Mouse (Mus musculus) cerebellum, adult 11-12 months (tissue): ENCODE data around the gene Glis1.
A peak's percentile ranks its signal among the peaks of the same experiment; 100 is the strongest.

Experiments
- DNase-seq: peaks from one replicate; pipeline ENCODE4 v3.0.0; 2022

The Glis1 gene

DNA sequence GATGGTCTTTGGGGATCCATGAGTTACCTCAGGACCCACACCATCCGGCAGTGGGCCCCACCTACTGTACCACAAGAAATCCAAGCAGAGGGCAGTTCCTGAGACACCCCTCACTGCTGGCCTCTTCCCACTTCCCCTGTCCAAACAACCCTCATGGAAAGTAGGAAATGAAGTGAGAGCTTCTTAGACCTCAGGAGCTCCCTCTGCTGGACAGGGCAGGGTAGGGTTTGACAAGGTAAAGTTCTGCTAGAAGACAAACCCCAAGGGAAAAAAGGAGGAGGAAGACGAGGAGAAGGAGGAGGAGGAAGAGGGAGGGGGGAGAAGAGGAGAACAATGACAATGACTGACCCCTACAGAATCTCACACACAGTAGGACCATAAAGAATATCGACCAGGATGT, 203.3 kb downstream of the Glis1 start:
- DNase-seq = no peak

GRCm38 (mm10) chr4:107638303-107638702, 203.9 kb downstream of the Glis1 start:
- DNase-seq = no peak

- no peak for DNase-seq
These were observed 207.2 kb downstream of the Glis1 start for GRCm38 (mm10) chr4:107641624-107642023.

GRCm38 (mm10) chr4:107648959-107649485, 214.6 kb downstream of the Glis1 start:
- DNase-seq = no peak

GRCm38 (mm10) chr4:107651021-107651496, 216.7 kb downstream of the Glis1 start:
- no peak for DNase-seq

DNA sequence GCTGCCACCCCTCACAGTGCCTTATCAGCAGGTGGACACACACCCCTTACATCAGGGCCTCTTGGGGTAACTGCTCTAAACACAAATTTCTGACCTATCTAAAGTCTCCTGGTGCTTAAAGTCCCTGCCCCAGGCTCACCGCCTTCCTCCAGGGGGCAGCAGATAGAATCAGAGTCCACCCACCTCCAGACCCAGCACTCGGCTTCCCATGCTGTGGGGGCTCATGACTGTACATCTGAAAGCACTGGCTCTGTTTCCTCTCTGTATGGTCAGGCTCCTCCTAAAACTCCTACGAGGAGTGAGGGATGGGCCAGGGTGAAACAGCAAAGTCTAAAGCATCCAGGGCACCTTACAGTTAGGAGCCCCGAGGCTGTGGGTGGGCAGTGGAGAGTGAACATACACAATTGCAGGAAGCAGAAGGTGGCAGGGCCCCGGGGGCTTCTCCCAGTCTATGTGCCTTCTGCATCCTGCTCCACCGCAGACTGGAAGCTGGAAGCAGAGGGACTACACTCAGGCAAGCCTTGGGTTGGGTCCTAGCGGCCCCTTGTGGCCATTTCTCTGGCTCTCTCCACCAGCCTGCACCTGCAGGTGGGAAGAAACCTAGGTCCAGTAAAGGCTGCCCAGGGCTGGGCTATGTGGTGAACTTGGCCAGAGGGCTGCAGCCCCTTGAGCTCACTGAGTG, 218.3 kb downstream of the Glis1 start:
- DNase-seq = peak; percentile 62

GRCm38 (mm10) chr4:107653280-107653643, 218.9 kb downstream of the Glis1 start:
- DNase-seq = no peak

- peak; percentile 33 for DNase-seq
These were observed 226.3 kb downstream of the Glis1 start for GRCm38 (mm10) chr4:107660649-107661048.

GRCm38 (mm10) chr4:107668514-107668913, 234.1 kb downstream of the Glis1 start:
- no peak for DNase-seq

DNA sequence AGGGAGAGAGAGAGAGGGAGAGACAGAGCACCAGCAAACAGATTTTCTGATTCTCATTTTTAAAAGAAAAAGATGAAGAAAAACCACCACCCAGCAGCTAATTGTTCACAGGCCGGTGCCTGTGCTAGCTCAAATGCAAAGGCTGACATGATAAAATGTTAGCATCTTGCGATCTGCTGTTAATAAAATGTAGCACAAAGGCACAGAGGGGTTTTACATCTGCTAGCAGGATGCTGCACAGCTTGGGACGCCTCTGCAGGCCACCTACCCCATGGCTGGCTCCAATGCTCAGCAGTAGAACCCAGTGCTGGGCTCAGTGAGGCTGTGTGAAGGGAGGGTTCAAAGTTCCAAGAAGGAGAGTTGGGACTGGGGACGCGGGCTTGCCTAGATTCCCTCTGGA, 236.3 kb downstream of the Glis1 start:
- no peak for DNase-seq

DNA sequence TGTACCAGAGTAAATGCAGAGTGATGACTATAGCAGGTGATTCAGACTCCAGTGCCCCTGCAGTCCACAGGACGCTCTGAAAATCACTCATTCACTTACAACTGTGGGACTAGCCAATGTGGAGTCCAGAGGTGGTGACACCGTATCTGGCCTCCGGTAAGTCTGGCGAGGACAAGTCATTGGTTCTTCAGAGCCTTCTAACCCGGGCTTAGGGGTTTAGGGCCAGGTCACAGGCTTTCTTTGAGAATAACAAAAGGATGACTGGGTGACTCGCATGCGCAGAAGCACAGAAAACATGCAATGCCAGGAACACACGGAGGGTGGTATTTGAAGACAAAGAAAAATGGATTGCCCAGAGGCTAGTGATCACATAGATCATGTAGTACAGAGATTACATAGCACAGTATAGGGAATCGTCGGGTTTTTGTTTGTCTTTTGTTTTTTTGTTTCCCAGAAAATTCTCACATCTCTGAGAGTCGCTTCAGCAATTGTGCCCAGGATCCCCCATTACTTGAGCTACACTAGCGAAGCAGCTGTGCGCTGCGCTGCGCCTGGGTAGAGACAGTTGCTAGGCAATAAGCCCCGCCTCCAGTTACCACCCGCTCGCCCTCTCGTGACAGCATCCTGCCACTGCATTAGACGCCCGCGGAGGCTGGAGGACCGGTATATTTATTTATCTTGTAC, 239.4 kb downstream of the Glis1 start:
- DNase-seq = peak; percentile 16

DNA sequence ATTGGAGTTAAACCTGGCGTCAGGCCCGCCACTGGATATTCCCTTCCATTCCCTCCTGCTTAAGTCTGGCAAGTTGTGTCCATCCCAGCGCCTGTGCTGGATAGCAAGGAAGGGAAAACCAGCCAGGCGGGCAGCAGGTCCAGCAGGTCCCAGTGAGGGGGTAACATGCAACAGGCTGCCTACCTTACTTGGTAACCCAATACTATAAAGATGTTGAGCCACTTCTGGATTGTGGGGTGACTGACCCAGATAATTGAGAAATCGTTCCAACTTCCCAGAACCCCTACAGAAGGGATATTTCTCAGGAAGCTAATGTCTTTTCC, 239.9 kb downstream of the Glis1 start:
- no peak for DNase-seq

- DNase-seq = no peak
These were observed 241.3 kb downstream of the Glis1 start for GRCm38 (mm10) chr4:107675645-107676044.

DNA sequence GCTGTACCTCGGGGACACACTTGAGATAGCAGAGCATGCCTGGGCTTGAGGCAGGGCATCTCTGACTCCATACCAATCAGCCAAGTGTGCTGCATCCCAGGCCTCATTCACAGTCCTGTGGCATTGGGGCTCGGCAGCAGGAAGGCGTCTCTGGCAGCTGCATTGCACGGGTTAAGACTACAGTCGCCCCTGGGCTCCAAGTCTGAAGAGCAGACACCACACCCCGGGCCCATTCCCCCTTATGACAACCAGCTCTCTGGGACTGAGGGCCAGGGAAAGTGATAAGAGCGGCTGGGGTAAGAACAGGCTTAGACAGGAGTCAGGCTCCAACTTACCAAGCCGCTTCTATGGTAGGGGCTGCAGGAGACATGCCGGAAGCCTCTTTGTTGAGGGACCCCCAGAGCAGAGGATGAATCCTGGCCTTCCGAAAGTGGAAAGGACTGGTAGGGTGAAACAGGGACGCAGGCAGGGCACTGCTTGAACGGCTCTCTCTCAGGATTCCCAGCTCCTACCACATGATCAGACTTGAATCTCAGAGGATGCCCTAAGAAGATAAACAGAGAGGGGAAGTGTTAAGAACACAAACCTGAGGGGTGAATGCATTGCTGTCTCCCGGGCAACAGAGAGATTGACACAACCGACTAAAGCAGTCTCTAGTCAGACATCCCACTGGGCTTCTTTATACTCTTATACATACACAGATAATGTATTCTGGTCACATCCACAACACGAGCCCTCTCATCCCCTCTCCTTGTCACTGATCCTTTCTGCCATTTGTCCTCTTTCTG, 246.1 kb downstream of the Glis1 start:
- no peak for DNase-seq

DNA sequence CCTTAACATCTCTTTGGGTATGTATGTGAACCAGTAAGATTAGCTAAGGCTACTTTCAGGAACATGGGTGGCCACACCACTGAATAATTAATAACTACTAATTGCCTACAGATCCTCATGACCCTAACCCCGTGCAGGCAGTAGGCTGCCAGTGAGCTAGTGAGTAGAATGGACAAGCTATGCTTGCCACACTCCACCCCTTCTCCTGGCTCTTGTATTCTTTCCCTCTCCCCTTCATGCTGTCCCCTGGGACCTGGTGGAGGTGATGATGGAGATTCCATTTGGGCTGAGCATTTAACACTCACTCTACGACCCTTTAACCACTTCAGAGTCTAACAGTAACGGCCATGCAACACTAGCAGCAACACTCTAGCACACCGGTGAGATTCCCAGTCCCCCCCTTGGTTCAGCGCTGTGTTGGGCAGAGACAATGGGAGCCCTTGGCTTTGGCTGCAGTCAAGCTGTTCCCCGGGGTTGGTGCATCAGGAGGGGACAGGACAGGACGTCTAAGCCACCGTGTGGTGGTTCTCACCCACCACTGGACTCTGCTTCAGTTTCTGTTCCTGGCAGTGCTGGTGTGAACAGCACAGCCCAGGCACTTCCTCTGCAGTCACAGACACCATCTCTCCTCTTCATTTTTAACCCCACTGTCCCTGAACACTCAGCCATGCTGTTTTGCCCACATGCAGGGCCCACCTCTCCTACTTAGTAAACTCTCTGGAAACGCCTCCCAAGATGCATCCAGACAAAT, 246.9 kb downstream of the Glis1 start:
- no peak for DNase-seq

GRCm38 (mm10) chr4:107683006-107683756, 248.8 kb downstream of the Glis1 start:
- DNase-seq = no peak

DNA sequence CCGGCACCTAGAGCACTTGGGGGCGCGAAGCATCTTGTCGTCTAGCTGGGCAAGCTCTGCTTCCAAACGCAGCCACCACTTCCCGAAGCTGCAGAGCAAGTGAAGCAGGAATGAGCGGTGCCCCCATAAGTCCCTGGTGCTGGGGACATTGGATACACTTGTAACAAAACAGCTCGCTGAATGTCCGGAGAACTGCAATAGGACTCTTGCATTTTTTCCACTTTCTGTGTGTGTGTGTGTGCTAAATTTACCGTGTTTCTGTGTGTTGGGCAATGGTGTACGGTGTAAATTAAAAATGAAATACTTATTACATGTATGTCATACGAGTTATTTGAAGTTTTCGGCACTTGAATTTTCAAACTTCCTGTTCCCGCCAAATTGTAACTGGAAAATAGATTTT, 249.7 kb downstream of the Glis1 start, which contains the start of gene Dmrtb1:
Dmrtb1 (minus strand) TSS at position 101 of the 400 bp plus-strand sequence.
- DNase-seq = no peak
